Mouse (Mus musculus) liver, adult (tissue): ENCODE results near the gene AW822073.
"Not testable (repeated sequence)": the region's sequence is repeated elsewhere in the genome, so short reads cannot be mapped to it uniquely, and the experiment has no call there.

Experiments
- GATA4 ChIP-seq: IDR thresholded peaks from 2 replicates; pipeline ENCODE4 v1.6.1; 2014; ENCODE audit warnings: mild to moderate bottlenecking, low read length; ENCODE audit not compliant: insufficient replicate concordance

The AW822073 gene

GRCm38 (mm10) chr10:58224827-58225785 is at the start of gene AW822073:
Gene AW822073, minus strand, starts transcription at chr10:58224930.
- TF ChIP-seq GATA4, result not testable (repeated sequence)

- no peak for TF ChIP-seq GATA4
Observed at GRCm38 (mm10) chr10:58258466-58258865, 33.7 kb upstream of the AW822073 start.

GRCm38 (mm10) chr10:58255954-58256353 is 31.2 kb upstream of the AW822073 start:
- peak; percentile 87 for TF ChIP-seq GATA4

- TF ChIP-seq GATA4, result no peak; the same call in 1 of the 2 replicates
Observed at GRCm38 (mm10) chr10:58255213-58255892, 30.6 kb upstream of the AW822073 start, which contains the start of gene Gcc2. Gene Gcc2, plus strand, starts transcription at chr10:58255497.

- TF ChIP-seq GATA4, result no peak
Observed at GRCm38 (mm10) chr10:58254635-58255175, 30.0 kb upstream of the AW822073 start.

GRCm38 (mm10) chr10:58249535-58249934 is 24.8 kb upstream of the AW822073 start:
- no peak for TF ChIP-seq GATA4

GRCm38 (mm10) chr10:58236613-58237012 is 11.9 kb upstream of the AW822073 start, which contains the start of gene Gm4981:
Gene Gm4981, minus strand, starts transcription at chr10:58236701.
- TF ChIP-seq GATA4, result no peak

GRCm38 (mm10) chr10:58232641-58232969 is 7.9 kb upstream of the AW822073 start, which contains the start of gene Duxf3:
Gene Duxf3, minus strand, starts transcription at chr10:58232675.
- TF ChIP-seq GATA4, result not testable (repeated sequence)

GRCm38 (mm10) chr10:58220726-58221125 is 4.0 kb downstream of the AW822073 start:
- TF ChIP-seq GATA4, result no peak

- TF ChIP-seq GATA4, result no peak
Observed at GRCm38 (mm10) chr10:58217366-58217765, 7.4 kb downstream of the AW822073 start.

- no peak for TF ChIP-seq GATA4
Observed at GRCm38 (mm10) chr10:58215353-58215752, 9.4 kb downstream of the AW822073 start.

- no peak for TF ChIP-seq GATA4
Observed at GRCm38 (mm10) chr10:58214934-58215333, 9.8 kb downstream of the AW822073 start.

- no peak for TF ChIP-seq GATA4
Observed at GRCm38 (mm10) chr10:58214497-58214896, 10.2 kb downstream of the AW822073 start.

GRCm38 (mm10) chr10:58212230-58212629 is 12.5 kb downstream of the AW822073 start:
- TF ChIP-seq GATA4, result no peak

- TF ChIP-seq GATA4, result no peak
Observed at GRCm38 (mm10) chr10:58211213-58211612, 13.5 kb downstream of the AW822073 start.
